Mouse (Mus musculus) embryonic fibroblast, embryonic 13.5 days (primary cell): ENCODE measurements around the gene Mospd1.

ENCODE experiments used
- CTCF ChIP-seq: IDR thresholded peaks from 2 replicates; pipeline ENCODE4 v1.5.1; 2011; ENCODE audit warnings: mild to moderate bottlenecking, control low read depth, low read length, moderate library complexity, borderline replicate concordance; ENCODE audit not compliant: insufficient read depth
- POLR2A ChIP-seq: IDR thresholded peaks from 2 replicates; pipeline ENCODE4 v1.6.1; 2011; ENCODE audit warnings: low read depth, mild to moderate bottlenecking, control low read depth, low read length, moderate library complexity

DNA sequence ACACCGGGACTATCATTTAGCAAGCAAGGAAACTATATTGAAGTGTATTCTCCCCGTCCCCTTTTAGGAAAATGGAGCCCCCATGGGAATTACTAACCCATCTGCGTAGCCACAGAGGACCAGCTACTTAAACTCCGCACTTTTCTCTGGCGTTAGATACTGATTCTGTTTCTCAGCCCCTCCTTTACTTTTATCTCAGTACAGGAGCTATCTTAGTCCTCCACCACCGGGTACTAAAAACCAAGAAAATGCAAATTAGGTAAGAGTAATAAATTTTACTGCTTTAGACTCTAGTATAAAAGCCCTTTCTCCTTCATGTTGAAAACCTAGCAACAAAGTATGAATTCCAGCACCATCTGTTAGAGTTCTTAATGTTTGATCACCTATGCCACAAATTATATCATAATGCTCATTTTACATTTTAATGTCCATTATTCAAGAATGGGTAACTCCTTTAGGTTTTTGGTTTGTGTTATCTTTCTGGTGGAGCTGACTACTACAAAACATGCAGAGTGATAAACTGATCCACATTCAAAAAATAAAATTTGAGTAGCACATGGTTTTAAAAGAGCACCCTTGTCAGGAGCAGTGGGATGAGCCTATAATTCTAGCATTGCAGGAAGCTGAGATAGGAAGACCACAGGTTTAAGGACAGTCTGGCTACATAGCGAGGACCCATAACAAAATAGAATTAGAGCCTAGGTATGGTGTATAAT is 5.5 kb downstream of the Mospd1 start:
- no peak for TF ChIP-seq CTCF
- TF ChIP-seq POLR2A = no peak
